11 mouse cellular contexts compared by ENCODE assay signal in the genomic region with DNA sequence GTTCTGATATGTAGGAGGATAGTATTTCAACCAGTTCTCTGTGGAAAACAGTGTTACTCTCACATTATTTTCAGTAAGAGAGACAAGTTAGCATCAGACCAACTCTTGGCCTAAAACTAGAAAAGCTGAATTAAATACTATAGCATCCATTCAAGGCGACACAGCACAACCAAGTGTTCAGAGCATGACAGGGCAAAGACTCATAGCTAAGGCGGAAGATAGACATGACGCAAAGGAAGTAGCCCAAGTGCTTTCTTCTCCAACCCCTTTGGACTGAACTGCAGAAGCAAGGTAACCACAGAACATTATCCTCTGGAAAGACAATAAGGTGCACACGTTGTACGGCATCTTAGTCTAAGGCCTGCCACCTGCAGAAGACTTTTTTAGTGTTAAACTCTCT.
DNase-seq lines count a peak whose midpoint lies in the region; ATAC-seq and TF ChIP-seq lines count a peak whose summit lies in the region.
"Had no signal": no experiment of that assay in that cellular context is flagged by ENCODE, and none has a peak within 500 bp of the region (broad histone marks: within the 10 kb centered on the region; RNA-seq: fewer than 3 reads in every experiment).

No protein-coding gene starts in this region.

- H3K4me3 ChIP-seq in left cerebral cortex, adult 2 months: no peak overlapping the region
- H3K4me3 ChIP-seq: stomach, embryonic 15.5 days had no signal

- peak; percentile 90 for ATAC-seq in megakaryocyte progenitor cell, adult 5-6 weeks (replicated peaks; ENCODE audit: poor library complexity)

- intact Hi-C loops in left cerebral cortex, adult 2 months (cut with DNase I): loop anchor here (5.0 kb wide), 1 partner anchor 217 kb away; the partner anchor contains the start of gene Psma1
- intact Hi-C loops in left cerebral cortex, postnatal 4 days (cut with DNase I): loop anchor here (10.0 kb wide), 1 partner anchor 219 kb away; the partner anchor contains the start of gene Psma1

- peak; percentile 19 for TF ChIP-seq CTCF in left cerebral cortex, adult 2 months (IDR thresholded peaks at IDR 0.05)

- no peak overlapping the region for H3K27ac ChIP-seq in left cerebral cortex, adult 2 months
- H3K27ac ChIP-seq: stomach, embryonic 15.5 days had no signal

- DNase-seq in left cerebral cortex, adult 2 months (ENCODE audit: extremely low spot score in 1 of 2, low spot score in 2 of 2): no peak
- DNase-seq in left cerebral cortex, postnatal 4 days: no peak
- peak; percentile 67 for DNase-seq in 416B (ENCODE audit: low read depth)
- peak; percentile 56 for DNase-seq in CD4-positive, CD25-positive, alpha-beta regulatory T cell, adult 2 months (ENCODE audit: low read depth, low spot score)
- no peak for DNase-seq in layer of hippocampus, adult 9-10 months (ENCODE audit: low spot score)
- DNase-seq in layer of hippocampus, adult 9-11 months: no peak
- DNase-seq: adrenal gland, postnatal 14 days; cerebellum, adult 9-11 months; kidney, adult 18-20 months had no signal

Comparison
In these comparisons a context has a peak if more than half of its experiments do, and no peak if none do; other contexts are left out.
1. DNase-seq: peak in 416B (single experiment) and CD4-positive, CD25-positive, alpha-beta regulatory T cell, adult 2 months (single experiment); none in left cerebral cortex, adult 2 months (0 of 2), left cerebral cortex, postnatal 4 days (single experiment), layer of hippocampus, adult 9-10 months (single experiment) and layer of hippocampus, adult 9-11 months (single experiment).